ENCODE assay signal across 22 mouse cellular contexts in genomic region chr7:113106731-113107130, GRCm38 (mm10).
A peak's percentile ranks its signal among the peaks of the same experiment; 100 is the strongest.
DNase-seq lines count a peak whose midpoint lies in the region; ATAC-seq lines count a peak whose summit lies in the region.
"Had no signal": no experiment of that assay in that cellular context is flagged by ENCODE, and none has a peak within 500 bp of the region (broad histone marks: within the 10 kb centered on the region; RNA-seq: fewer than 3 reads in every experiment).

No protein-coding gene starts in this region.

- no peaks in the 10 kb centered on the region for H3K9me3 ChIP-seq in midbrain, embryonic 16.5 days (replicated peaks; ENCODE audit: control insufficient read depth, low read length, poor library complexity, severe bottlenecking)
- H3K9me3 ChIP-seq: embryonic facial prominence, embryonic 15.5 days; heart, embryonic 15.5 days; hindbrain, embryonic 13.5 days had no signal

- 79% methylated on average over 7 of the region's 7 CpGs for WGBS in midbrain, embryonic 16.5 days

- H3K4me3 ChIP-seq in midbrain, embryonic 16.5 days (ENCODE audit: low read depth, low read length) = no peak overlapping the region
- H3K4me3 ChIP-seq: embryonic facial prominence, embryonic 15.5 days; erythroblast, embryonic 14.5 days; heart, embryonic 15.5 days; hindbrain, embryonic 13.5 days had no signal

- peak; percentile 27 for DNase-seq in Muller cell, postnatal 12 days (ENCODE audit: inconsistent ontology term)
- peak; percentile 90 for DNase-seq in fat pad, adult 2 months (ENCODE audit: extremely low read depth, low read depth, low spot score)
- DNase-seq in layer of hippocampus, adult 8-10 months (ENCODE audit: low spot score in 2 of 2) = peak; percentile 23 to 32
- DNase-seq in layer of hippocampus, postnatal 36 days = peak; percentile 11 to 29
- no peak for DNase-seq in spleen, postnatal 14 days (ENCODE audit: low spot score in 2 of 2)
- DNase-seq: adrenal gland, adult 8-10 months; adrenal gland, postnatal 36 days; cerebellum, adult 11 months; cerebellum, adult 8-10 months; cerebellum, postnatal 14 days; embryo, embryonic 11 days; gastrocnemius, postnatal 10 days; heart, postnatal 14 days had no signal

- H3K36me3 ChIP-seq in midbrain, embryonic 16.5 days (ENCODE audit: control insufficient read depth, insufficient read depth, low read length) = no peaks in the 10 kb centered on the region
- H3K36me3 ChIP-seq: embryonic facial prominence, embryonic 15.5 days; heart, embryonic 15.5 days; hindbrain, embryonic 13.5 days had no signal

- H3K27me3 ChIP-seq in midbrain, embryonic 16.5 days (ENCODE audit: control insufficient read depth, insufficient read depth, low read depth, low read length) = no peaks in the 10 kb centered on the region
- H3K27me3 ChIP-seq: CH12.LX; embryonic facial prominence, embryonic 15.5 days; heart, embryonic 15.5 days; hindbrain, embryonic 13.5 days had no signal

- peaks cover 2% of the 10 kb centered on the region; the same call in 1 of the 2 replicates for H3K4me1 ChIP-seq in midbrain, embryonic 16.5 days (ENCODE audit: control insufficient read depth, insufficient read depth, low read length)
- H3K4me1 ChIP-seq: embryonic facial prominence, embryonic 15.5 days; heart, embryonic 15.5 days had no signal

- H3K27ac ChIP-seq in midbrain, embryonic 16.5 days (ENCODE audit: low read length) = no peak overlapping the region
- H3K27ac ChIP-seq: embryonic facial prominence, embryonic 15.5 days; heart, embryonic 15.5 days; hindbrain, embryonic 13.5 days; hindbrain, postnatal 0 days had no signal

- no peak overlapping the region for H3K4me2 ChIP-seq in midbrain, embryonic 16.5 days (ENCODE audit: low read length)
- H3K4me2 ChIP-seq: embryonic facial prominence, embryonic 15.5 days; heart, embryonic 11.5 days; heart, embryonic 15.5 days; hindbrain, embryonic 13.5 days had no signal

- H3K9ac ChIP-seq in midbrain, embryonic 16.5 days (ENCODE audit: low read depth, low read length) = no peak overlapping the region
- H3K9ac ChIP-seq: embryonic facial prominence, embryonic 15.5 days; heart, embryonic 15.5 days; hindbrain, embryonic 13.5 days had no signal

- no peak for ATAC-seq in midbrain, embryonic 16.5 days
- ATAC-seq: forebrain, embryonic 16.5 days; hindbrain, postnatal 0 days had no signal

Comparison
In these comparisons a context has a peak if more than half of its experiments do, and no peak if none do; other contexts are left out.
1. DNase-seq: peak in Muller cell, postnatal 12 days (single experiment), fat pad, adult 2 months (single experiment), layer of hippocampus, adult 8-10 months (2 of 2) and layer of hippocampus, postnatal 36 days (2 of 2); none in spleen, postnatal 14 days (0 of 2).